Mouse (Mus musculus) embryonic fibroblast, embryonic 13.5 days (primary cell): ENCODE measurements around the gene Hist1h3e. TPM values are rescaled to one million over a fixed set of nuclear protein-coding genes. Genes with fewer than 3 reads are reported as not detected.
A peak's percentile ranks its signal among the peaks of the same experiment; 100 is the strongest.

Experiments
- H3K27ac ChIP-seq: 2 replicates; pipeline ENCODE4 v1.5.1; 2012; ENCODE audit warnings: low read length, control low read depth, inconsistent platforms; ENCODE audit not compliant: insufficient read depth
- H3K4me1 ChIP-seq: 2 replicates; pipeline ENCODE4 v1.6.1; 2011; ENCODE audit warnings: low read length; ENCODE audit not compliant: control insufficient read depth, insufficient read depth
- H3K4me3 ChIP-seq: 2 replicates; pipeline ENCODE4 v1.5.1; 2011; ENCODE audit warnings: mild to moderate bottlenecking, control low read depth, low read length; ENCODE audit not compliant: insufficient read depth
- CTCF ChIP-seq: IDR thresholded peaks from 2 replicates; pipeline ENCODE4 v1.5.1; 2011; ENCODE audit warnings: mild to moderate bottlenecking, control low read depth, low read length, moderate library complexity, borderline replicate concordance; ENCODE audit not compliant: insufficient read depth
- POLR2A ChIP-seq: IDR thresholded peaks from 2 replicates; pipeline ENCODE4 v1.6.1; 2011; ENCODE audit warnings: low read depth, mild to moderate bottlenecking, control low read depth, low read length, moderate library complexity
- polyA plus RNA-seq: library from polyadenylated mRNA; stranded (reverse); fragments of >200 nt; gene quantifications from 2 replicates; pipeline ENCODE4 v1.2.4, GENCODE M21; 2011; ENCODE audit warnings: low read depth; ENCODE audit not compliant: missing spikeins, insufficient read length

The Hist1h3e gene
- polyA plus RNA-seq, 1 experiment, result 3.4 TPM

GRCm38 (mm10) chr13:23518295-23518603 lies 43.9 kb downstream of the Hist1h3e start:
- Histone ChIP-seq H3K4me1 (no peaks in the 10 kb centered on the region; the same call in 1 of the 2 replicates), H3K4me3 (peak overlapping the region; percentile 91), H3K27ac (peak overlapping the region; percentile 99)
- TF ChIP-seq CTCF (no peak), POLR2A (no peak)

- peak overlapping the region; percentile 99 for H3K27ac ChIP-seq
- TF ChIP-seq POLR2A (no peak), CTCF (no peak)
- H3K4me3 ChIP-seq, result peak overlapping the region; percentile 91
- H3K4me1 ChIP-seq, result no peaks in the 10 kb centered on the region; the same call in 1 of the 2 replicates
These were observed 44.4 kb downstream of the Hist1h3e start for GRCm38 (mm10) chr13:23517603-23518294.

DNA sequence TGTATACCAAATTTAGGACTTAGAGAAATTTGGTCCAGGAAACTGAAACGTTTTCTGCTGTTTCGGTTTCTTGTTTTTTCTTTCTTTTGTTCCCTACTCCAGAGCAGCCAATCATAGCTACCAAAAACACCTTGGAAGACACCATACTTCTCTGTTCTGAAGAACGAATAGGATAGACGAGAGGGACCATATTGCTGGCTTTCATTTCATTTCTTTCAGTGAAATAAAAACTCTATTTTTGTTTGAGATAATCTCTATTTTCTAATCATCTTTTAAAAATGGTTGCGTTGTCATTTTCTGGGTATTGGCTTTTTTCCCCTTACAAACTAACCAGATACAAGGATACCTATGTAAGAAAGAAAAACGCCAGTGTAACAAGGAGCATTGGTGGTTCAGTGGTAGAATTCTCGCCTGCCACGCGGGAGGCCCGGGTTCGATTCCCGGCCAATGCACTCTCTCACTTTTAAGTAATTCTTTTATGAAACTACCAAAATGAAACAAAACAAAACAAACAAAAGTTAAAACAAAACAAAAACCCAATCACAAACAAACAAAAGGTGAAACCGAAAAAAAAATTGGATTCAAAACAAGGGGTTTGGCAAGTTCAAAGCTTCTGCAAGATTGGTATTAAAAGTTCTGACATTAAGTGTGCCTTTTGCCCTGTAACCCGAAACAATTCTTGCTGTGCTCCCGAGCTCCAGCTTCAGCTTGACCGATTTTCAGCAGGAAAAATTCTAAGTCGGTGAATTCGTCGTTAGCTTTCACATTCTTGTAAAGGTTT lies 45.2 kb downstream of the Hist1h3e start:
- H3K27ac ChIP-seq, result no peak overlapping the region
- no peaks in the 10 kb centered on the region; the same call in 1 of the 2 replicates for H3K4me1 ChIP-seq
- peak overlapping the region; percentile 52 for H3K4me3 ChIP-seq
- no peak for TF ChIP-seq CTCF
- TF ChIP-seq POLR2A, result no peak

GRCm38 (mm10) chr13:23515826-23516620 lies 46.1 kb downstream of the Hist1h3e start:
- TF ChIP-seq CTCF (no peak), POLR2A (no peak)
- no peaks in the 10 kb centered on the region; the same call in 1 of the 2 replicates for H3K4me1 ChIP-seq
- no peak overlapping the region for H3K27ac ChIP-seq
- H3K4me3 ChIP-seq, result peak overlapping the region; percentile 39

GRCm38 (mm10) chr13:23515281-23515680 lies 46.9 kb downstream of the Hist1h3e start:
- no peak for TF ChIP-seq CTCF
- no peak for TF ChIP-seq POLR2A
- H3K4me1 ChIP-seq, result no peaks in the 10 kb centered on the region
- H3K27ac ChIP-seq, result no peak overlapping the region
- no peak overlapping the region for H3K4me3 ChIP-seq

DNA sequence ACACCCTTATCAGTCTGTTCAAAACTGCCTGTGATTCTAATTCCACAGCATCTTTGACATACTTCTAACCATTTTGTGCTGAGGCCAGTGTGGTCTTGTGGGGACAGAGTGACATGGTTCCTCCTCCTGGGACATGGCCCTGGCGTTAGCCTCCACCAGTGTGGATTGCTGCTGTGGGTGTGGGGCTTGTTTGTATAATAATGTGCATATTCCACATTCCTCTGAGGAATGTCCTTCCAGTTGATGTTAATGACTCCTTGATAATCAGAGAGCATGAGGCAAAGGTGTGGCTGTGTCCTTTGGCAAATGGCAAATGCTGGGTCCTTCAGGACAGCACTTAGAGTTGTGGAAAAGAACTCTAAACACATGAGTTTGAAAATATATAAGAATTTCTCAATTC lies 48.7 kb downstream of the Hist1h3e start:
- Histone ChIP-seq H3K27ac (no peak overlapping the region), H3K4me1 (no peaks in the 10 kb centered on the region), H3K4me3 (no peak overlapping the region)
- no peak for TF ChIP-seq CTCF
- no peak for TF ChIP-seq POLR2A

Other genes with a start within 250 kb of the Hist1h3e start
- gene Zfp322a, start 193.2 kb downstream of the Hist1h3e start, polyA plus RNA-seq, result 24.1 and 25.7 TPM in 2 replicates
- gene Abt1, start 138.5 kb downstream of the Hist1h3e start, polyA plus RNA-seq, result 4.2 and 4.7 TPM in 2 replicates
- gene Btn1a1, start 96.5 kb downstream of the Hist1h3e start, polyA plus RNA-seq, result not detected in 2 replicates
- gene Btn2a2, start 73.5 kb downstream of the Hist1h3e start, polyA plus RNA-seq, result not detected in 2 replicates
- gene Hist1h4h, start 31.3 kb downstream of the Hist1h3e start, polyA plus RNA-seq, result 8.1 and 10.5 TPM in 2 replicates
- gene Hist1h2af, start 28.5 kb downstream of the Hist1h3e start, polyA plus RNA-seq, result 12.7 and 20.4 TPM in 2 replicates
- 5.7 TPM in 1 of 2 replicates, not detected in the other for gene Hist1h3g, start 26.9 kb downstream of the Hist1h3e start, polyA plus RNA-seq
- gene Hist1h2bh, start 19.0 kb downstream of the Hist1h3e start, polyA plus RNA-seq, result 1.8 and 4.0 TPM in 2 replicates
- 0.61 and 0.70 TPM in 2 replicates for gene Hist1h3f, start 18.3 kb downstream of the Hist1h3e start, polyA plus RNA-seq
- gene Hist1h4f, start 10.7 kb downstream of the Hist1h3e start, polyA plus RNA-seq, result 9.6 and 18.1 TPM in 2 replicates
- 0.83 and 2.7 TPM in 2 replicates for gene Hist1h1d, start 9.1 kb downstream of the Hist1h3e start, polyA plus RNA-seq
- 3.4 and 6.0 TPM in 2 replicates for gene Hist1h2ae, start 8.9 kb upstream of the Hist1h3e start, polyA plus RNA-seq
- 12.6 and 22.6 TPM in 2 replicates for gene Hist1h2bg, start 9.0 kb upstream of the Hist1h3e start, polyA plus RNA-seq
- 5.7 and 6.4 TPM in 2 replicates for gene Hist1h2bf, start 11.8 kb upstream of the Hist1h3e start, polyA plus RNA-seq
- gene Hist1h2ad, start 12.0 kb upstream of the Hist1h3e start, polyA plus RNA-seq, result 2.9 and 3.0 TPM in 2 replicates
- 2.4 and 5.1 TPM in 2 replicates for gene Hist1h3d, start 13.4 kb upstream of the Hist1h3e start, polyA plus RNA-seq
- 3.7 and 6.8 TPM in 2 replicates for gene Hist1h4d, start 19.2 kb upstream of the Hist1h3e start, polyA plus RNA-seq
- gene Hist1h2be, start 58.8 kb upstream of the Hist1h3e start, polyA plus RNA-seq, result 2.2 and 4.1 TPM in 2 replicates
- gene Hist1h1e, start 60.2 kb upstream of the Hist1h3e start, polyA plus RNA-seq, result 3.8 and 8.8 TPM in 2 replicates
- 0.79 and 0.82 TPM in 2 replicates for gene Hist1h2ac, start 121.6 kb upstream of the Hist1h3e start, polyA plus RNA-seq
- 55.6 and 62.4 TPM in 2 replicates for gene Hist1h2bc, start 121.8 kb upstream of the Hist1h3e start, polyA plus RNA-seq
- not detected in 2 replicates for gene Hist1h1t, start 133.4 kb upstream of the Hist1h3e start, polyA plus RNA-seq
- 2.8 and 3.8 TPM in 2 replicates for gene Hist1h4c, start 136.1 kb upstream of the Hist1h3e start, polyA plus RNA-seq
- 4.6 and 7.9 TPM in 2 replicates for gene Hfe, start 148.5 kb upstream of the Hist1h3e start, polyA plus RNA-seq
- 69.4 and 72.0 TPM in 2 replicates for gene Hist1h1c, start 176.4 kb upstream of the Hist1h3e start, polyA plus RNA-seq
- 2.6 and 5.4 TPM in 2 replicates for gene Hist1h3c, start 183.2 kb upstream of the Hist1h3e start, polyA plus RNA-seq
- 4.2 and 5.7 TPM in 2 replicates for gene Hist1h2bb, start 184.4 kb upstream of the Hist1h3e start, polyA plus RNA-seq
- gene Hist1h2ab, start 188.8 kb upstream of the Hist1h3e start, polyA plus RNA-seq, result 10.0 and 12.3 TPM in 2 replicates
- gene Hist1h3b, start 189.9 kb upstream of the Hist1h3e start, polyA plus RNA-seq, result 5.6 and 6.3 TPM in 2 replicates
- gene Hist1h4b, start 194.6 kb upstream of the Hist1h3e start, polyA plus RNA-seq, result 7.8 and 12.5 TPM in 2 replicates
- 1.3 and 5.4 TPM in 2 replicates for gene Hist1h4a, start 198.9 kb upstream of the Hist1h3e start, polyA plus RNA-seq
- 2.0 and 5.5 TPM in 2 replicates for gene Hist1h3a, start 200.0 kb upstream of the Hist1h3e start, polyA plus RNA-seq
- 2.3 and 7.9 TPM in 2 replicates for gene Hist1h1a, start 201.3 kb upstream of the Hist1h3e start, polyA plus RNA-seq
- gene Trim38, start 207.5 kb upstream of the Hist1h3e start, polyA plus RNA-seq, result not detected in 2 replicates
- not detected in 2 replicates for gene Slc17a2, start 244.6 kb upstream of the Hist1h3e start, polyA plus RNA-seq